Mouse (Mus musculus): ENCODE data around the gene Plau. TPM values are rescaled to one million over a fixed set of nuclear protein-coding genes. Genes with fewer than 3 reads are reported as not detected.

Plau gene
- 7.6 TPM for polyA plus RNA-seq (2014; fragmentation: Illumina TruSeq; extraction: RNeasy Lipid Tissue Mini Kit (QIAGEN cat#74804); ENCODE audit: low replicate concordance)

GRCm38 (mm10) chr14:20836171-20836904 lies at the start of gene Plau:
TSS of gene Plau (plus strand) at chr14:20836660.

DNA sequence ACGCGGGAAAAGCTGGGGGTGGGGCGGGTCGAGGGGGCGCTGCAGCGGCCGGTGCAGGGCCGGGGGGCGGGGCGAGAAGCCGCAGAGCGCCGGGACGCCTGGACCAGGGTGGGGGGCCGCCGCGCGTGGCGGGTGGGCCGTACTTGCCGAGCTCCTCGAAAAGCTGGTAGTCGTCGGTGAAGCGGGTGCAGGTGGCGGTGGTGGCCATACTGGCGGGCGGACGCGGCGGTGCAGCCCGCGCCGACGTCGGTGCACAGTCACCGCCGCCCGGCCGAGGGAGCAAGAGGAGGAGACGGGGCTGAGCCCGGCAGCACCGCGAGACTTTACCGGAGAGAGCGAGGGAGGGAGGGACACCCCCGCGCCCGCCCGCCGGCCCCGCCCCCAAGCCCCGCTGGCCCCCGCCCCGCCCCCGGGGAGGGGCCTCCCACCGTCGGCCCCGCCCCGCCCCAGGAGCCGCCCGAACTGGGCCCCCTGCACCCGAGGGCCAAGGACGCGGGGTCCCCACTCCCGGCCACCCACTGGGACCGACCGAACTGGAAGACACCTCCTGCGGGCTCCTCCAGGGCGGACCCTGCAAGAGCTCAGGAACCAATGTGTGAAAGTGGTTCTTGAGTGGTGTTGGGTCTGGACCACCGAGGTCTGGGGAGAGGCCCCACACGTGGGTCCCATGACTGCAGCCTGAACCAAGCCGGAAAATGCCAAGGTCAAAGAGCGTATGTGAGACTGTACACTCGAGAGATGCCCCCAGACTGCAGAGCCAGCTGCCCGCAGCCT lies 42.5 kb upstream of the Plau start, which contains the start of gene Camk2g:
Gene Camk2g, minus strand, starts transcription at position 331 of the 774 bp plus-strand sequence.

Other genes with a start within 250 kb of the Plau start
- 2.2 TPM for gene Usp54, start 195.6 kb upstream of the Plau start, polyA plus RNA-seq (2014; fragmentation: Illumina TruSeq; extraction: RNeasy Lipid Tissue Mini Kit (QIAGEN cat#74804); ENCODE audit: low replicate concordance)
- not detected for gene Myoz1, start 180.1 kb upstream of the Plau start, polyA plus RNA-seq (2014; fragmentation: Illumina TruSeq; extraction: RNeasy Lipid Tissue Mini Kit (QIAGEN cat#74804); ENCODE audit: low replicate concordance)
- gene Synpo2l, start 168.3 kb upstream of the Plau start, polyA plus RNA-seq (2014; fragmentation: Illumina TruSeq; extraction: RNeasy Lipid Tissue Mini Kit (QIAGEN cat#74804); ENCODE audit: low replicate concordance) = not detected
- gene Sec24c, start 162.4 kb upstream of the Plau start, polyA plus RNA-seq (2014; fragmentation: Illumina TruSeq; extraction: RNeasy Lipid Tissue Mini Kit (QIAGEN cat#74804); ENCODE audit: low replicate concordance) = 42.0 TPM
- 12.3 TPM for gene Fut11, start 141.7 kb upstream of the Plau start, polyA plus RNA-seq (2014; fragmentation: Illumina TruSeq; extraction: RNeasy Lipid Tissue Mini Kit (QIAGEN cat#74804); ENCODE audit: low replicate concordance)
- 140 TPM for gene Chchd1, start 133.7 kb upstream of the Plau start, polyA plus RNA-seq (2014; fragmentation: Illumina TruSeq; extraction: RNeasy Lipid Tissue Mini Kit (QIAGEN cat#74804); ENCODE audit: low replicate concordance)
- 3.4 TPM for gene Zswim8, start 129.1 kb upstream of the Plau start, polyA plus RNA-seq (2014; fragmentation: Illumina TruSeq; extraction: RNeasy Lipid Tissue Mini Kit (QIAGEN cat#74804); ENCODE audit: low replicate concordance)
- 2.9 TPM for gene Ndst2, start 102.1 kb upstream of the Plau start, polyA plus RNA-seq (2014; fragmentation: Illumina TruSeq; extraction: RNeasy Lipid Tissue Mini Kit (QIAGEN cat#74804); ENCODE audit: low replicate concordance)
- gene Camk2g, start 42.6 kb upstream of the Plau start, polyA plus RNA-seq (2014; fragmentation: Illumina TruSeq; extraction: RNeasy Lipid Tissue Mini Kit (QIAGEN cat#74804); ENCODE audit: low replicate concordance) = 8.3 TPM
- gene Vcl, start 92.7 kb downstream of the Plau start, polyA plus RNA-seq (2014; fragmentation: Illumina TruSeq; extraction: RNeasy Lipid Tissue Mini Kit (QIAGEN cat#74804); ENCODE audit: low replicate concordance) = 72.4 TPM
- gene Ap3m1, start 215.8 kb downstream of the Plau start, polyA plus RNA-seq (2014; fragmentation: Illumina TruSeq; extraction: RNeasy Lipid Tissue Mini Kit (QIAGEN cat#74804); ENCODE audit: low replicate concordance) = 209 TPM
- 204 TPM for gene Adk, start 215.9 kb downstream of the Plau start, polyA plus RNA-seq (2014; fragmentation: Illumina TruSeq; extraction: RNeasy Lipid Tissue Mini Kit (QIAGEN cat#74804); ENCODE audit: low replicate concordance)

All from small intestine, adult 10 weeks (tissue).